11 mouse cellular contexts compared by ENCODE assay signal in the genomic region with DNA sequence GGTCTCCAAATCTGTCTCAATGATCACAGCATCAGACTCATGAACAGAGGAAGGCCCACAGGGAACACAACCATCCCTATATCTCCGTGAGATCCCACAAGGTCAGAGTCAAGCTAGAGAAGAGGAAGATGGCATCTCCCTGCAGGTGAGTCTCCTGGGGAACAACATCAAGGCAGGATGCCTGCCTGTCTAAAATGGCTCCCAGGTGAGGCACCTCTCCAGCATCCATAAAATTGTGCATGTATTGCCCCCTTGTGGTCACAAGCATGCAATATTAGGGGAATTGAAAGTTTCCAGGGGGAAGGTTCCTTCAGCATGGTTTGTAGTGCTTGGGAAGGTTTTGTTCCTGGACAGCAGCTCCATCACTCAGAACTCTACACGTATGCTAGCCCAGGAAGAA. TPM values are rescaled to one million over a fixed set of nuclear protein-coding genes. Genes with fewer than 3 reads are reported as not detected.
DNase-seq lines count a peak whose midpoint lies in the region; ATAC-seq and TF ChIP-seq lines count a peak whose summit lies in the region.
"Had no signal": no experiment of that assay in that cellular context is flagged by ENCODE, and none has a peak within 500 bp of the region (broad histone marks: within the 10 kb centered on the region; RNA-seq: fewer than 3 reads in every experiment).

No protein-coding gene starts in this region.

- H3K9me3 ChIP-seq in ES-E14 (ENCODE audit: control insufficient read depth, insufficient read depth, low read depth, low read length), result no peaks in the 10 kb centered on the region
- no peaks in the 10 kb centered on the region for H3K9me3 ChIP-seq in embryonic facial prominence, embryonic 11.5 days (replicated peaks; ENCODE audit: control insufficient read depth, low read length)
- H3K9me3 ChIP-seq in forebrain, embryonic 11.5 days (ENCODE audit: control insufficient read depth, low read length), result no peaks in the 10 kb centered on the region
- H3K9me3 ChIP-seq: heart, embryonic 10.5 days had no signal

- H3K4me2 ChIP-seq in embryonic facial prominence, embryonic 11.5 days (ENCODE audit: low read depth, low read length), result no peak overlapping the region
- H3K4me2 ChIP-seq in forebrain, embryonic 11.5 days (ENCODE audit: low read depth, low read length, severe bottlenecking), result no peak overlapping the region
- H3K4me2 ChIP-seq: midbrain, embryonic 11.5 days had no signal

- 0 out of 2 replicates have a peak, but pooled peaks have one; percentile 32 for TF ChIP-seq CTCF in kidney, adult 2 months (conservative IDR thresholded peaks at IDR 0.05; ENCODE audit: insufficient read depth, insufficient read length, low read depth, low read length)

- no peaks in the 10 kb centered on the region for H3K36me3 ChIP-seq in kidney, adult 2 months (ENCODE audit: control insufficient read depth, insufficient read depth, low read length)
- H3K36me3 ChIP-seq in ES-E14 (ENCODE audit: control insufficient read depth, insufficient read depth, low read length, poor library complexity, severe bottlenecking), result no peaks in the 10 kb centered on the region
- H3K36me3 ChIP-seq in embryonic facial prominence, embryonic 11.5 days (replicated peaks; ENCODE audit: control insufficient read depth, insufficient read depth, low read depth, low read length), result no peaks in the 10 kb centered on the region; the same call in 1 of the 2 replicates
- no peaks in the 10 kb centered on the region for H3K36me3 ChIP-seq in forebrain, embryonic 11.5 days (ENCODE audit: control insufficient read depth, insufficient read depth, low read length)
- H3K36me3 ChIP-seq: heart, embryonic 10.5 days had no signal

- peak; percentile 16 for DNase-seq in kidney, adult 2 months
- DNase-seq in kidney, postnatal 10 days, result no peak
- DNase-seq in A20 (ENCODE audit: low read depth, low spot score) (peak; percentile 29), ES-E14 (ENCODE audit: low read depth, low spot score) (peak; percentile 44)
- DNase-seq in embryonic facial prominence, embryonic 11.5 days (ENCODE audit: low spot score), result peak; percentile 68
- no peak for DNase-seq in adrenal gland, postnatal 4 days (ENCODE audit: low spot score in 2 of 2)
- DNase-seq in layer of hippocampus, adult 9-11 months, result no peak
- DNase-seq in forebrain, embryonic 11.5 days (ENCODE audit: low spot score), result no peak
- DNase-seq: cerebellum, adult 2 months had no signal

- H3K9ac ChIP-seq in ES-E14 (ENCODE audit: insufficient read depth, low read depth, low read length, poor library complexity, severe bottlenecking), result no peak overlapping the region
- no peak overlapping the region for H3K9ac ChIP-seq in embryonic facial prominence, embryonic 11.5 days (replicated peaks; ENCODE audit: low read length)
- H3K9ac ChIP-seq in forebrain, embryonic 11.5 days (ENCODE audit: low read length), result no peak overlapping the region

- 68% methylated on average over 2 of the region's 2 CpGs for WGBS in kidney, adult 2 months
- WGBS in embryonic facial prominence, embryonic 11.5 days, result 58% methylated on average over 2 of the region's 2 CpGs
- WGBS in forebrain, embryonic 11.5 days, result 69% methylated on average over 2 of the region's 2 CpGs

- no peaks in the 10 kb centered on the region for H3K4me1 ChIP-seq in kidney, adult 2 months (ENCODE audit: control insufficient read depth, insufficient read depth, low read length)
- no peaks in the 10 kb centered on the region for H3K4me1 ChIP-seq in ES-E14 (ENCODE audit: control insufficient read depth in 2 of 2, insufficient read depth in 2 of 2, low read length in 2 of 2, poor library complexity in 1 of 2)
- no peaks in the 10 kb centered on the region for H3K4me1 ChIP-seq in embryonic facial prominence, embryonic 11.5 days (ENCODE audit: control insufficient read depth, insufficient read depth, low read length)
- no peaks in the 10 kb centered on the region; the same call in 1 of the 2 replicates for H3K4me1 ChIP-seq in forebrain, embryonic 11.5 days (replicated peaks; ENCODE audit: control insufficient read depth, insufficient read depth, low read length)

- in situ Hi-C loops in ES-E14 (cut with MboI; ENCODE audit: low sequenced_read_pairs in 2 of 2, unreplicated experiment in 2 of 2), result no loop called here

- no peak overlapping the region for H3K27ac ChIP-seq in kidney, adult 2 months (ENCODE audit: insufficient read depth, low read depth, low read length)
- no peak overlapping the region for H3K27ac ChIP-seq in ES-E14 (ENCODE audit: insufficient read depth, low read depth, low read length, poor library complexity, severe bottlenecking)
- no peak overlapping the region for H3K27ac ChIP-seq in embryonic facial prominence, embryonic 11.5 days (replicated peaks; ENCODE audit: low read depth, low read length)
- no peak overlapping the region for H3K27ac ChIP-seq in forebrain, embryonic 11.5 days (ENCODE audit: low read depth, low read length)
- H3K27ac ChIP-seq: heart, embryonic 10.5 days had no signal

- H3K4me3 ChIP-seq in kidney, adult 2 months (ENCODE audit: insufficient read depth, low read depth, low read length), result no peak overlapping the region
- no peak overlapping the region for H3K4me3 ChIP-seq in ES-E14 (ENCODE audit: insufficient read depth in 1 of 2, low read depth in 1 of 2, low read length in 2 of 2, poor library complexity in 1 of 2, severe bottlenecking in 1 of 2)
- no peak overlapping the region for H3K4me3 ChIP-seq in embryonic facial prominence, embryonic 11.5 days (ENCODE audit: low read depth, low read length)
- no peak overlapping the region for H3K4me3 ChIP-seq in forebrain, embryonic 11.5 days (ENCODE audit: low read depth, low read length)
- H3K4me3 ChIP-seq: heart, embryonic 10.5 days had no signal

- H3K27me3 ChIP-seq in kidney, adult 2 months (replicated peaks; ENCODE audit: control insufficient read depth, insufficient read depth, low read length), result no peaks in the 10 kb centered on the region
- no peaks in the 10 kb centered on the region for H3K27me3 ChIP-seq in embryonic facial prominence, embryonic 11.5 days (ENCODE audit: control insufficient read depth, insufficient read depth, low read length)
- no peaks in the 10 kb centered on the region for H3K27me3 ChIP-seq in forebrain, embryonic 11.5 days (ENCODE audit: control insufficient read depth, insufficient read depth, low read length)

- ATAC-seq in embryonic facial prominence, embryonic 11.5 days (replicated peaks; ENCODE audit: insufficient number of reproducible peaks, low FRiP score, low TSS enrichment, low read depth), result no peak
- ATAC-seq in forebrain, embryonic 11.5 days (replicated peaks; ENCODE audit: low FRiP score), result no peak

- TF ChIP-seq POLR2A in kidney, adult 2 months (IDR thresholded peaks at IDR 0.05; ENCODE audit: low read depth, low read length), result no peak

TF ChIP-seq in ES-E14, 5 proteins besides CTCF, POLR2A, EP300 and RAD21:
- peak; percentile 49 for TF ChIP-seq ZC3H11A (IDR thresholded peaks at IDR 0.05; ENCODE audit: borderline replicate concordance, low read depth, low read length)
- no peak for TF ChIP-seq HCFC1 (IDR thresholded peaks at IDR 0.05; ENCODE audit: borderline replicate concordance, insufficient read depth, low read length)

RNA-seq across cellular contexts. Expression of a gene that starts 26.0 kb away (rescaled TPM):
- 15.6 and 16.1 TPM in 2 replicates for polyA plus RNA-seq in kidney, adult 2 months (2012; rRNA removed)
- total RNA-seq in ES-E14 (2012; rRNA removed), result 1.2 and 2.6 TPM in 2 replicates
- polyA plus RNA-seq in embryonic facial prominence, embryonic 11.5 days (2014; fragmentation: Nextera tagmentation; extraction: Ambion mirVana), result 96.6 and 102 TPM in 2 replicates
- 10 to 100 TPM; 23.6 to 26.5 TPM for total RNA-seq in adrenal gland, postnatal 4 days (2021)
- 47.2 and 48.4 TPM in 2 replicates for polyA plus RNA-seq in forebrain, embryonic 11.5 days (2014; fragmentation: Nextera tagmentation; extraction: Ambion mirVana)

Comparison
In these comparisons a context has a peak if more than half of its experiments do, and no peak if none do; other contexts are left out.
1. DNase-seq: peak in kidney, adult 2 months (single experiment), A20 (single experiment), ES-E14 (single experiment) and embryonic facial prominence, embryonic 11.5 days (single experiment); none in kidney, postnatal 10 days (single experiment), adrenal gland, postnatal 4 days (0 of 2), layer of hippocampus, adult 9-11 months (single experiment) and forebrain, embryonic 11.5 days (single experiment).